Mouse (Mus musculus): ENCODE results near the gene Tubgcp4.
"Not testable (repeated sequence)": the region's sequence is repeated elsewhere in the genome, so short reads cannot be mapped to it uniquely, and the experiment has no call there.

Tubgcp4 gene

DNA sequence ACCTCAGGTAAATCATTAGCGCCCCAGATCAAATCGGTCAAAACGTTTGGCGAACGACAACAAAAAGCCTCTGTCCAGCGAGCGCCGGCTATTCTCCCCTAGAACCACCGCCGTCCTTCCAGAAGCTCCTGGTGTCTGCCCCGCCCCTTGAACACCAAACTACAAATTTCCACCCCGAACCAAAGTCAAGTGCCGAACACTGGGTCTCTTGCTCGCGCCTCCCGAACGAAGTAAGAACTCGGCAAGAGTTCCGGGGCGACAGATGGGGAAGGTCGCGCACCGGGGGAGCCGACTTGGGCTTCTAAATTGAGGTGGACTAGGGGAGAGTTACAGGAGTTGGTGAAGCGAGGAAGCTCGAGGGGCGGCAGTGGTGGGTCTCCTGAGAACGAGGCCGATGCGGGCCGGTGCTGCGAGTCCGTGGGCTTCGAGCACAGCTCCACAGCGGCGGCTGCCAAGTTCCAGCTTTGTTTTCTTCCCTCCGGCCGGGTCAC is at the start of gene Tubgcp4:
Tubgcp4 (plus strand) TSS at position 174 of the 491 bp plus-strand sequence.
- peak; percentile 65 to 76 for DNase-seq

DNA sequence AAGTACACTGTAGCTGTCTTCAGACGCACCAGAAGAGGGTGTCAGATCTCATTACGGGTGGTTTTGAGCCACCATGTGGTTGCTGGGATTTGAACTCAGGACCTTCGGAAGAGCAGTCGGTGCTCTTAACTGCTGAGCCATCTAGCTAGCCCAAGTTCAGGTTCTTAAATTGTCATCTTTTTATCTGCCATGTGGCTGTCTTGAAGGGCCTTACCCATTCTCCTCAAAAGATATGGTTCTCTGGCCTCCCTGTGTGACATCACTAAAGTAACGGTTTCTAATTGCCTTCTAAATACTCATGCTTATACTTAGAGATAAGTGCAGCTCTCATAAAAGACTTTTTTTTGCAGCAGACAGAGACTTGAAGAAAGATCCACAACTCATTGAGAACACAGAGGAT is 44.2 kb upstream of the Tubgcp4 start:
- not testable (repeated sequence) for DNase-seq

DNA sequence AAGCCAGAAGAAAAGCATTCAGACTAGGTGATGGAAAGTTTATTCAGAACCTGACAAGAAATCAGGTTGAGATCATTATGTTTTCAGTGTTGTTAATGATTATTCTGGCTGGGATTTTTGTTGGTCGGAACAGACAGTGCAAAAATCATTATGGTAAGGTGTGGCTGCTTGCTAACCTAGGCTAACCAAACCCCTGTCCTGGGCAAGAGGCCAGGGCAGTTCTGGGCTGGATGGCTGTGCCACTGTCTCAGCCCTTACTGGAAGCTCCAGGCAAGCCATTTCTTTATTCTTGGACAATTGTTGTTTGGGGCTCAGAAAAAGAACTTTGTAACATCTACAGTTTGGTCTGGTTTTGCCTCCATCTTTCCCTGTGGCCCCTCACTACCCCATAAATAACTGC is 42.9 kb upstream of the Tubgcp4 start:
- no peak for DNase-seq

DNA sequence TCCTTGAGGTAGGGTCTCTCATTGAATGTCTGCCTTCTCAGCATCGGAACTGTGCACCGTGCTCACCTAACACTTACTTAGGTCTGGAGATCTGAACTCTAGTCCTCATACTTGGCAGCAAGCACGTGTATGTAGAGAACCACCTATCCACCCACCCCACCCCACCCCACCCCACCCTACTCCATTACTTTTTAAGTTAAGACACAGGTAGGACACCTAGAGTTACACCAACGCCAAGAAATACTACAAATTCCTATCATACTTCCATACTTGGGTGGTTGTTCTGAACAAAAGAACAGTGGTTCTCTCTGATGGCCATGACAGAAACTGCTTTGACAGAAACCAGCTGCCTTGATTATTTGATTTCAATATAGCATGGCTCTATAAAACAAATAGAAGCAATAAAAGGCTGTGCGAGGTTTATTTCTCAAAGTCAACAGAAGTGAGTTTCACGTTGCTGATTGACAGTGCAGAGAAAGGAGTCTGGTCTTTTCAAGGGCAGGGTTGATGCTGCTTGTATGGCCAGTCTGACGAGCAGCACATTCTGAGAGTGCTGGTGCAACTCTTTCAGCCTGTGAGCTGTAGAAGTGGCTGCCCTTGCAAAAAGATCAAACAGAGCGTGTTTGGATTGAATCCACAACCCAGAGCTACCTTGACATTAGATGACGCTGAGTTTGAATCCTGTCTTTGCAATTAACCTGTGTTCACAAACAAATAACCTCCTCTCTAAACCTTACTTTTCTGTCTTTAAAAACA is 41.4 kb upstream of the Tubgcp4 start:
- no peak for DNase-seq

DNA sequence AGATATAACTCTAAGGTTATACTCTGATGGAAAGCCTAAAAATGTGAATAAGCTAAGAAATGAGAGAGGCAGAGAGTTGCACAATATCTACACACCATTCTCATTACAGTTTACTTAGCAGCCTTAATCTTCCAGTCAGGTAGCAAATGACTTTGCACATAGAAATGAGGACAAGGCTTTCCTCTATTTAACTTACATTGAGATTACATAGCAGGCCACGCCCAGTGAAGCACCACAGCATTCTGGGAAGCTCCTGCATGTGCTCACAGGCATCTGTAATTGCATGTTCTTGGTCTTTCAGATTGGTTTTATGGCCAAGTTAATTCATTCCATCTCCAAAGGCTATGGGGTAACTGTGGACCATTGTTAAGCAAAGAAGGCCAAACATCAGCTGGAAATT is 37.6 kb upstream of the Tubgcp4 start:
- DNase-seq, result no peak

DNA sequence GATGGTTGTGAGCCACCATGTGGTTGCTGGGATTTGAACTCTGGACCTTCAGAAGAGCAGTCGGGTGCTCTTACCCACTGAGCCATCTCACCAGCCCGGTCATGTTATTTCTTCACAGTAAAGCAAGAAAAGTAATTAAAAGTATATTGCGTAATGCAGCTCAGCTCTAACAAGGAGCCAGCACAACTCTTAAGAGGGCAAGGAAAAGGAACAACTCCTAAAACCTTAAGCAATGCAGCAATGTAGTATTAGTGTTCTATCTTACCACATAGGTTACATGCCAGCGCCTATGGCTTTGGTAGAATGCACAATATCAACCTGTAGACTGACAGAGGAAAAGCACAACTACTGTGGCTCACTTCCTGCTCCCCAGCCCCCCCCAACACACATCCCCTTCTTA is 33.1 kb upstream of the Tubgcp4 start:
- no peak for DNase-seq

DNA sequence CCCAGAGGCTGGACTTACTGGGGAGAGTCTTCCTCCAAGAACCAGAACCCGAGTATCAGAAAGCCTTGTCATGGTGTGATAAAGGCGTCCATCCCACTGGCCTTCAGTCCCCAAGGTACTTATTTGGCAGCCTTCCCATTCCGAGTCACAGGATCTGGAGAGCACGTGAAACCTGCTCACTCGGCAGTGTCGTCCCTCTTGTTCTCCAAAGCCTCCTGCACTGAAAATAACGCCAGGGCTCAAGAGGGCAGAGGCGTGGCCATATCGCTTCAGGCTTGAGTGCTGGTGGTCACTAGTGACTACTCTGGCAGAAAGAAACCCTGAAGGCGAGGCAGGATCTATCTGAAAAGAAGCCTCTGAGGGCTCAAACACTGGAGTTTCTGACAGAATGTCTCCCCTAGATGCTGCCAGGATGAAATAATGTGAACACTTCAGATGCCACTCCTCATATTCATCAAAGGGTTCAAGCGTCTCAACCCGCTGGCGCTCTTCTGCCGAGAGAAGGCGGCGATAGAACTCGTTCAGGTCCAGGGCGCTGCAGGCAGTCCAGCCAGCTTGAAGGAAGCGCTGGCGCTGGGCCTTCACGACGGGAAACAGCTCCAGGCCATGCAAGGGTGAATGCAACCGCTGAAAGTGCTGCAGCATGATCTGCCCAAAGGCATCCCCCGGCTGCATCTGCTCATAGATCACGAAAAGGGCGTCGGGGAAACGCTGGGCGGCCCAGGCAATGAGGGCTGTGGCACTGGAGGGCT is 31.0 kb upstream of the Tubgcp4 start:
- peak; percentile 50 to 75 for DNase-seq

DNA sequence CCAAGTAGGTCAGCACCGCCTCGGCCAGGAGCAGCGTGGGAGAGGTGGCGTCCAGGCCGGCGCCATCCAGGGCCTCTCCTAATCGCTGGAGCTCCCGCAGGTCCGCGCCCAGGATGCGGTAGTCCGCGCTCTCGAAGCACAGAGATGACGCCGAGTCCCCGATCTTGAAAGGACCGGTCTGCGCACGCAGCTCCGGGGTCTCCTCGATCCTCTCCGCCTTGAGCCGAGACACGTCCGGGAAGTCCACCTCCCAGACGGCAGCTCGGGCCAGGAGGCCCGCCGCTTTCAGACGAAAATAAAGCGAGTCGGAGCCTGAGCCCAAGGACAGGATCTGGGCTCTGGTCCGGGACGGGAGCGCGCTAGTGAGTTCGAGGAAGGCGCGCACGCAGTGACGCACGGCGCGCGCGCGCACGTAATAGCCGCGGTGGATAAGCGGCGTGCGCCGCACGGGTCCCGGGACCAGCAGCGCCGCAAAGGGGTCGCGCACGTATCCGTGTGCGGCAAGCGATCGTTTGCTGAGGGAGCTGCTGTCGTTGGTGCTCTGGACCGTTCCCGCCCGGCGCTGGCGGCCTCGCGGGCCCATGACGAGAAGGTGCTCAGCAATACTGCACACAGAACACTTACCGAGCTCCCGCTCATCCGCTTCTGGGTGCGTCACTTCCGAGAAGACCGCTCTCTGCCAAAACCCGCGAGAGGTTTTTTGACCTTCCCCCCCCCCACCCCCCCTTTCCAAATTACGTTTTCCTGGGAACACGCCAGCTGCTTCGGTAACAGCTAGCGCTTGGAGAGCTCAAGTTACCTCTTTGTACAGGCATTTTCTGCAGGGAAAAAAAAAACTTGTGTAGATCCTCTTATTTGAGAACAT is 30.2 kb upstream of the Tubgcp4 start, which contains the start of the genes Adal and Lcmt2:
Adal (plus strand) TSS at position 411 of the 865 bp plus-strand sequence.
Lcmt2 (minus strand) TSS at position 636 of the 865 bp plus-strand sequence.
- peak; percentile 90 to 95 for DNase-seq

DNA sequence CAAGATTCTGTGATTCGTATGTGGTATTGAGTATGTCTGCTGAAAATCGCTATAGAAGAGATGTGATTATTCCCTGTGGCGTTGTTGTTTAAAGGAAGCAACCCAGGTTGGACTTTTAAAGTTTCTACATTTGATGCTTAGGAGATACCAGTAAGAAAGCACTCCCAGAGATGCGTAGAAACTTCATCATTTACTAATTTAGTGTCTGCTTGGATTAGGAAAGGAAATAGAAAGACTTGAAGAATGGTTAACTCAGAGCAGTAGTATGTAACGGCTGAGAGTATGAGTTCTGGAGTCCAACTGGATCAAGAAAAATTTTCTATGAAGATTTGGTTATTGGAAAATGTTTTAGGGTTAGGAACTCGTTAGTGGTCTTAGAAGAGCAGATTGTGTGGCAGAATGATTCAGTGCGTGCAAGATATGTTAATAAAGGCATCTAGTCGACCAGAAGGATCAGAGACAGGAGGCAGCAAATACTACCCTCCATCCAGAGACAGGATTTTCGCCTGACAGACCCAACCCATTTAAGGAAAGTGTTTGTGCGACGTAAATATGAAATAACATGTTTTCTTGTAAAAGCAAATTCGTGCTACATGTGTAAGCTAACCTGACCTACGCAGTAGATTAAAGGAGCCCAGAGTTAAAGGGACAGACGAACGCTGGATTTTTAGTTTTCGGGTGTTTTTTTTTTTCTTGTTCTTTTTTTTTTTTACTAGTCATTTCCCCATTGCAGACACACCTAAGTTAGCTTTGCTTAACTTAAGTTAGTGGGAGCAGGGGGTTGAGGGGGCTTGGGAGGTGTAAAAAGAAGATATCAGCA is 29.0 kb upstream of the Tubgcp4 start:
- no peak for DNase-seq

DNA sequence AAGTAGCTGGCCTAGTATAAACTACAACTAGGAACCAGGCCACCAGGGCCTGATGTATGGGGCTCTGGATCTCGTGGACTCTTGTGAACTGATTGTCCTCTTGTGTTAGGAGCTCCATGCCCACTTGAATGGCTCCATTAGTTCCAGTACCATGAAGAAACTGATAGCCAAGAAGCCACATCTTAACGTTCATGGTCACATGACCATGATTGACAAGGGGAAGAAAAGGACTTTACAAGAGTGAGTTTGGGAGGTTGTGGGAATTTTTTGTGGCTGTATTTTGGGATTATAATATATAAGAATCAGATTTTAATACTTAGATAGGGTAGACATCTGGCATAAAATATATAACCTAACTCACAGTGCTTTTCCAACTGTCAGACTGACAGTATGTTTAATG is 28.0 kb upstream of the Tubgcp4 start:
- no peak for DNase-seq

DNA sequence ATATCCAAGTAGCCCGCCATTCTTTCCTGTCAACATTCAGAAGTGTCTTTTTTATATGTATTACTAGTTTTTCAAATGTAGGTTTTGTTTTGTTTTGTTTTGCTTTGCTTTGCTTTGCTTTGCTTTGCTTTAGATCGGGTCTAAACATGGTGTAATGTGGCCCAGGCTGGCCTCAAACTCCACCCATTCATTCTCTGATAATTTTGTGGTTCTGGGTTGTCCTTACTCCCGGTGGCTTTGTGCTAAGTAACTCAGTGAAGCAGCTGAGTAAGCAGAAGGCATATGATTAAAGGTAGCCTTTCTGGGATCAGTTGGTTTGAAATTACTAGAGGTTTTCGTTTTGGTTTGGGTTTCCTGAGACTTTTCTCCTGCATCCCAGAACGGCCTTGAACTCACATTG is 20.8 kb upstream of the Tubgcp4 start:
- no peak for DNase-seq

DNA sequence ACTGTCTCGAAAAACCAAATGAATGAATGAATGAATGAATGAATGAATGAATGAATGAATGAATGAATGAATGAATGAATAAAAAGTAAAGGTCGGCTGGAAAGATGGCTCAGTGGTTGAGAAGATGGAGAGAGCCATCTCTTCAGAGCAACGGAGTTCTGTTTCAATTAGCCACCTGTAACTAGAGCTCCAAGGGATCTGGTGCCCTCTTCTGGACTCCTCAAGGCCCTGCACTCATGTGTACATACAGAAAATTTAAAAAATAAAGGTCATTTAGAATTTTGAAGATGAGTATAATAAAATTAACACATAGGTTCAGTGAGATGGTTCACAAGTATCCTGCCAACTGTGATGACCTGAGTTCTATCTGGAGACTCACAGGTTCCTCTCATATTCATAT is 17.4 kb upstream of the Tubgcp4 start:
- DNase-seq, result no peak

DNA sequence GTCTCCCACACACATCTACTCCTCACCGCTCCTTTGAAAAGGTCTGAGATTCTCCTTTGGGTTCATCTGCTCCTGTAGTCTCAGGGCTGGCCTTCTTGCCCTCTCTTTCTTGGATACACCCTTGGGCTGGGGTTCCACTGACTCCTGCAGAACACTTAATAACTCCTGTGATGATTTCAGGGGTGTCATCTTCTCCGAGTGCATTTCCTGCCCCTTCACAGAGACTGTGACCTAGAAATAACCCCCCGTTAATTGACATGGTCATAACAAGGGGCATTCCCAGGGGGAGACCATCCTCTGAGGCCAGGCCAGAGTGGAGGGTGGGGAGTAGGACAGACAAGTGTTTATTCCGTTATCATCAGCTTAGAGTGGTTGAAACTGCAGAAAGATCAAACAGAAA is 1.3 kb upstream of the Tubgcp4 start:
- no peak for DNase-seq

DNA sequence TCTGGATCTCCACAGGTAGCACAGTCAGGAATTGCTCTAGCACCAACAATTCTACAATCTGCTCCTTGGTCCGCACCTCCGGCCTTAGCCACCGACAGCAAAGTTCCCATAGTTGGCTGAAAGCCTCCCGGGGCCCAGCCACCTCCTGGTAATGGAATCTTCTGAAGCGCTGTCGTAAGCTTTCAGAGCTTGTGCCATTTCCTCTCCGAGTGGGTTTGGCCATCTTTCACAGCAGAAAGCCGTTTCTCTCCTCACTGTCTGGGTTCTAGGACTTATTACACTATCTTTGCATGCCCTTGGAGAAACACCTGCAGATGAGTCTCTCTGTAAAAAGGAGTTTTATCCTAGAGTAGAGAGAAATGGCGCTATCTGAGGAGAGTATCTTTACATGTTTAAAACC is 552 bp upstream of the Tubgcp4 start:
- DNase-seq, result peak; percentile 42 to 63

DNA sequence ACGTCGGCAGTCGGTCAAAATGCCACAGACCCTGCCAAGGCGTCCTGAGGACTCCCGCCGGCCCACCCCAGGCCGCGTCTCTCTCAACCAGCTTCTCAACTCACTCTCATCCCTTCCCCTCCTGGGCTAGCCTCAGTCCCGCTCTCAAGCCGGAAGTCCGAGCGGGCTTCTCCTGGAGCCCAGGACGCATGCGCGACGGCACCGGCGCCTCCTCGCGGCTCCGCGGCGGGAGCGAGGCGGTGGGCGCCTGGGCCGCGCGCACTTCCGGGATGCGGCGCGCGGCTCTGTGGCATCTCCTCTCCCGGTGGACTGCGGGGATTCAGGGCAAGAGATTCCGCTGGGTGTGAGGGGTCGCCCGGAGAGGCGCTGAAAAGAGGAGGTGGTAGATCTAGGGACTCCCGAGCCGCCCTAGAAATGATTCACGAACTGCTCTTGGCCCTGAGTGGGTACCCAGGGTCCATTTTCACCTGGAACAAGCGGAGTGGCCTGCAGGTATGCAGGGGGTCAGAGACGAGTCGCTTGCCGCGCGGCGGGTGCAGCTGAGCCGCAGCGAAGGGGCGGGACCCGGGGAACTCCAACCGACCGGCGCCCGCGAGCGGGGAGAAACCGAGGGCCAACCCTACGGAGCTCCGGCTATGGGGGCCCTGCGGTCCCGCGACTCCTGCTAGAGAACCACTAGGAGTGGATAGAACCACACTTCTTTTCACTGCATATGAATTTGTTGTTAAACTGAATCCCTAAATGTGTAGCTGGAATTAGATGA is 707 bp downstream of the Tubgcp4 start, which contains the start of gene Zscan29:
Zscan29 (minus strand) TSS at position 146 of the 763 bp plus-strand sequence.
- peak; percentile 93 to 96 for DNase-seq

DNA sequence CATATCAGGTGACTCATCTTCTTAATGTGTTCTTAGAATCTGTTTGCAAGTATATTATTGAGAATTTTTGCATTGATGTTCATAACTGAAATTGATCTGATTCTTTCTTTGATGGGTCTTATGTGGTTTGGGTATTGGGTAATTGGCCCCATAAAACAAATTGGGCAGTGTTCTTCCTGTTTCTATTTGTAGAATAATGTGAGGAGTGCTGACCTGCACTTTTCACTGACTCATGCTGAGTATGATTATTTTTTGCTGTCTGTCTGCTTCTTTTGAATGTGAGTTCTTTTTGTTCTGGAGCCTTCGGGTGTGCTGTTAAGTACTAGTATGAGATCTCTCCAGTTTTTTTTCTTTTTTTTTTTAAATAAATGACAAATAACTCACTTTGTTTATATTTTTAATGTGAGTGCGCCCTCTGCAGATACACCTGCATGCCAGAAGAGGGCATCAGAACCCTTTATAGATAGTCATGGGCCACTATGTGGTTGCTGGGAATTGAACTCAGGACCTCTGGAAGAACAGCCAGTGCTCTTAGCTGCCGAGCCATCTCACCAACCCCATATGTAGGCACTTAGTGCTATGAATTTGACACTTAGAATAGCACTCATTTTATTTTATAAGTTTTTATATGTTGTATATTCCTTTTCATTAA is 8.5 kb downstream of the Tubgcp4 start:
- DNase-seq, result no peak

DNA sequence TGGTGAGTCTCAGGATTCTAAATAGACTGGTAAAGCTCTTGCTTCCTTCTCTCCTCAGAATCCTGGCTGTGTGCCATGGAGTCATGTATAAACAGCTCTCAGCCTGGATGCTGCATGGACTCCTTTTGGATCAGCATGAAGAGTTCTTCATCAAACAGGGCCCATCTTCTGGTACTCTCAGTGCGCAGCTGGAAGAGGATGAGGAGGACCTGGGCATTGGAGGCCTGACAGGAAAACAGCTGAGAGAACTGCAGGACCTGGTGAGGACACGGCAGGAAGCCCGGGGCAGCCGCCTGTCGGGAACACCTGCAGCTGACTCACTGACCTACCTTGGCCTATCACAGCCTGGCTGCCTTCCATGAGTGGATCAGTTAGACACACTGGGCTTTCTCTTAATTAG is 13.0 kb downstream of the Tubgcp4 start:
- no peak for DNase-seq

DNA sequence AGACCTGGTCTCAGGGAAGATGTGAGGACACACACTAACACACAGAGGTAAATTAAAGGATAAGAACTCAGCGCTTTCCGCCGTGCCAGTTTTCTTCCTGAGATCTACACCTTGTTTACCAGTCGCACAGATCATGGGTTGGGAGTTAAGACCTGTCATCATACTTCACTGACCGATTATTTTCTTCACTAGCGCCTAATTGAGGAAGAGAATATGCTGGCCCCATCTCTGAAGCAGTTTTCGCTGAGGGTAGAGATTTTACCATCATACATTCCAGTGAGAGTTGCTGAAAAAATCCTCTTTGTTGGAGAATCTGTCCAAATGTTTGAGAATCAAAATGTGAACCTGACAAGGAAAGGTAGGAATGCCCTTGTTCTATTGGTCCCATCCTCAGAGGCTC is 13.7 kb downstream of the Tubgcp4 start:
- no peak for DNase-seq

DNA sequence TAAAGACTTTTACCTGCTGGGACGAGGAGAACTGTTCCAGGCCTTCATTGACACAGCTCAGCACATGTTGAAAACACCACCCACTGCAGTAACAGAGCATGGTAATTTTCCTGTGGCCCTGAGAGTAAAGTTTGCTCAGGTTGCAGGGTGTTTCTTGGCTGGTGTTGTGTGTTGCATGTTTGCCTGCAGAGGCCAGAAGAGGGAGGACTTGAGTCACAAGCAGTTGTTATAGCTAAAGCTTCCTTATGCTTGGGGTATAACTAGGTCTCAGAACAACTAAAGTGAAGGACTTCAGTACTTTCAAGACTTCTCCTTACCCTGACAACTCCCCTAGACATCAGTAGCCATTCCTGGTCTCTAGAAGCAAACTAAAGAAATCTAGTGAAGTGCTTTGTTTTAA is 18.1 kb downstream of the Tubgcp4 start:
- no peak for DNase-seq

DNA sequence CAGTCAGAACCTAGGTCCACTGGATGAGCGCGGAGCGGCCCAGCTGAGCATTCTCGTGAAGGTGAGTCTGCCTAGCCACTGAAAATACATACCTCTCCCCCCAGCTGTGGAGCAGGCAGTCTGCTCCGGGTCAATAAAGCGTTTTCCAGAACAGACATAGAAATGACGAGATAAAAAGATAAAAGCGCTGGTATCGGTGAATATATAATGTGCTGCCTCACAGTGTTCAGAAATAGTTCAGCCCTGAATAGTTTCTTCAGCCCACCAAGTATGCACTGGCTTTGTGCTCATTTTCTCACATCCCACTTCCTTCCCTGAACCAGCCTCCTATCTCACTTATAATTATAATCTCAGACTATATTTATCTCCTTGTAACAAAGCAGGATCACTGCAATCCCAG is 25.0 kb downstream of the Tubgcp4 start:
- no peak for DNase-seq

DNA sequence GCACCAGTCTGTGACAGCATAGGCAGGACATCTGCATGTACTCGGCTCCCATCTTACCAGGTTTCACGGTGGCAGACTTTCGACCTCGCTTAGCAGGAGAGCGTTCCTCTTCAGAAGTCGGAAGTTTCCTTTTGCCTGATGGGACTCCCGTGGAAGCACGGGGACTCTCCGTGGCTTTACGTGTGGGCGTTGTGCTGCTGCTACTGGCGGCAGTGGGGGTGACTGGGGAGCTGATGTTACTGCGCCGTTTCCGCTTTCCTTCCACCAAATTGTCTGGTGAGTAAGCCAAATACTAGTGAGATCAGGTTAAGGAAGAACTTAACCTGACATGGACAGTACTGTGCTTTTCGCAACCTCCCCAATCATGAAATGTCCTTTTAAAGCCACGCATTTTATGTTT is 33.8 kb downstream of the Tubgcp4 start:
- no peak for DNase-seq
